Mouse (Mus musculus): ENCODE results near the gene Pakap. TPM values are rescaled to one million over a fixed set of nuclear protein-coding genes. Genes with fewer than 3 reads are reported as not detected.

The Pakap gene
- polyA plus RNA-seq, 1 experiment = 0.22 TPM

DNA sequence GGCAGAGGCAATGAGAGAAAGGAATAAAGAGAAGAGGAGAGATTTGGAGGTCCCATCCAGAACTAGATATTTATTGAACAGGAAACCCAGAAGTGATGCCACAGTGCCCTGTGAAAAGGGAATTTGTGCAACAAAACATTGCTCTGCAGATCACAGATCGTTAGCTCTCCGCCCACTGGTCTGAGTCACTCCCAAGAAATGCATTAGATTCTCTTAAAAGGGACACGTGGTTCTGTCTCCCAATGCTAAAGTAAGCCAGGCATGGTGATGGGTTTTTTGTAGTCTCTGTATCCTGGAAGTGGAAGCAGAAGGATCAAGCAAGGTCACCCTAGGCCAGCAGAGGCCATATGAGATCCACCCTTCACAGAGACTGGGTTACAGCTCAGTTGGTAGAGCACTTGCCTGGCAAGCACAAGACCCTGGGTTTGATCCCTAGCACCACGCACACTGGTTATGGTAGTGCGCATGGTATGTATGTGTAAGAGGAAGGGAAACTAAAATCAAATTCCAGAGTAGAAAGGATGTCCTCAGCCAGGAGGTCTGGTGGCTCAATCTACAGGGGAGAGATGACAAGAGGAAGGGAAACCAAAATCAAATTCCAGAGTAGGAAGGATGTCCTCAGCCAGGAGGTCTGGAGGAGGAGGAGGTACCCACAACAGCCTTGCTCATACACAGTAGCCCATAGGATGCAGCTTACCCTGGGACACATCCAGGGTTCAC lies 84.4 kb downstream of the Pakap start:
- Histone ChIP-seq H3K4me1 (ENCODE audit: control insufficient read depth, insufficient read depth, insufficient read length, low read length) (no peaks in the 10 kb centered on the region), H3K27ac (ENCODE audit: insufficient read depth, low read depth, low read length) (no peak overlapping the region), H3K27me3 (ENCODE audit: control insufficient read depth, insufficient read depth, low read length) (no peaks in the 10 kb centered on the region; the same call in 1 of the 2 replicates), H3K4me3 (ENCODE audit: low read depth, low read length) (no peak overlapping the region), H3K36me3 (ENCODE audit: control insufficient read depth, insufficient read depth, low read length) (no peaks in the 10 kb centered on the region)
- WGBS = 63% methylated on average over 5 of the region's 5 CpGs
- TF ChIP-seq CTCF (IDR thresholded peaks at IDR 0.05; ENCODE audit: extremely low read depth, insufficient read length, insufficient replicate concordance, low read depth, low read length) (no peak), POLR2A (IDR thresholded peaks at IDR 0.05; ENCODE audit: low read depth, low read length) (no peak)

DNA sequence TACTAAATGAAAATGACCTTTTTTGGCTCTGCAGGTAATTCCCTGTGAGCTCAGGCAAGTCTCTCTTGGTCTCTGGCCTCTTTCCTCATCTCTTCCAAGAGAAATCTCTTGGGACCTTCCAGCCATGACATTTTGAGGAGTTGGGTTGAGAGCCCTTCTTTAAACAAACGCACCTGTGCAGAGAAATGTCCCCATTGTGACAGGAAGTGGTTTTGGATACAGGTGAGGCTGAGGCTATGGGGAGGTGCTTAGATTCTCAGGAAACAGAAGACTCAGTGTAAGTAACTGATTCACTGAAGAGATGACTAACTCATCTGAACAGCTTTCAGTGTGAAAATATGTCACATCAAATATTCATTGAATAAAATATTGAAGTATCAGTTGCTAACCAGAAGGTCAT lies 88.0 kb downstream of the Pakap start:
- no peaks in the 10 kb centered on the region; the same call in 1 of the 2 replicates for H3K27me3 ChIP-seq (ENCODE audit: control insufficient read depth, insufficient read depth, low read length)
- H3K27ac ChIP-seq (ENCODE audit: insufficient read depth, low read depth, low read length) = no peak overlapping the region
- H3K36me3 ChIP-seq (ENCODE audit: control insufficient read depth, insufficient read depth, low read length) = no peaks in the 10 kb centered on the region
- no peak overlapping the region for H3K4me3 ChIP-seq (ENCODE audit: low read depth, low read length)
- WGBS = 57% methylated on average over 1 of the region's 1 CpGs
- TF ChIP-seq CTCF (IDR thresholded peaks at IDR 0.05; ENCODE audit: extremely low read depth, insufficient read length, insufficient replicate concordance, low read depth, low read length) (no peak), POLR2A (IDR thresholded peaks at IDR 0.05; ENCODE audit: low read depth, low read length) (no peak)
- no peaks in the 10 kb centered on the region for H3K4me1 ChIP-seq (ENCODE audit: control insufficient read depth, insufficient read depth, insufficient read length, low read length)

DNA sequence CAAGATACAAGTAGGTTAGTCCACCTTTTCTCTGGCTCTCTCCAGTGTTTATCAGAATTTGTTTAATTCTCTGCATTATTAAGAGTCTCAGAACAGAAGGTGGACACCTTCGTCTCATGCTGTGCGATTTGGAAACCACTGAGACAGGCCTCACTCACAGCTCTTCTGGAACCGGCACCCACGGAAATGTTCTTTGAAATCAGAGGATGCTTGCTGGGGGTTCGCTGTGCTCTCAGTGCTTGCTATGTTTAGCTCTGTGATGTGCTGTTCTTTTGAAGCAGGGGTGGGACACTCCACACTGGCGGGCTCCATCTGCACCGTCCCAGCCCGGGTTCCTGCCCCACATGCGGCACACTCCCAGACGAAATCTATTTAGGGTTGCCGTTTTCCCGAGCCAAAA lies 88.4 kb downstream of the Pakap start:
- TF ChIP-seq CTCF (IDR thresholded peaks at IDR 0.05; ENCODE audit: extremely low read depth, insufficient read length, insufficient replicate concordance, low read depth, low read length) (no peak), POLR2A (IDR thresholded peaks at IDR 0.05; ENCODE audit: low read depth, low read length) (no peak)
- no peaks in the 10 kb centered on the region for H3K4me1 ChIP-seq (ENCODE audit: control insufficient read depth, insufficient read depth, insufficient read length, low read length)
- WGBS = 94% methylated on average over 12 of the region's 12 CpGs
- no peaks in the 10 kb centered on the region; the same call in 1 of the 2 replicates for H3K27me3 ChIP-seq (ENCODE audit: control insufficient read depth, insufficient read depth, low read length)
- H3K36me3 ChIP-seq (ENCODE audit: control insufficient read depth, insufficient read depth, low read length) = no peaks in the 10 kb centered on the region
- no peak overlapping the region for H3K4me3 ChIP-seq (ENCODE audit: low read depth, low read length)
- H3K27ac ChIP-seq (ENCODE audit: insufficient read depth, low read depth, low read length) = no peak overlapping the region

DNA sequence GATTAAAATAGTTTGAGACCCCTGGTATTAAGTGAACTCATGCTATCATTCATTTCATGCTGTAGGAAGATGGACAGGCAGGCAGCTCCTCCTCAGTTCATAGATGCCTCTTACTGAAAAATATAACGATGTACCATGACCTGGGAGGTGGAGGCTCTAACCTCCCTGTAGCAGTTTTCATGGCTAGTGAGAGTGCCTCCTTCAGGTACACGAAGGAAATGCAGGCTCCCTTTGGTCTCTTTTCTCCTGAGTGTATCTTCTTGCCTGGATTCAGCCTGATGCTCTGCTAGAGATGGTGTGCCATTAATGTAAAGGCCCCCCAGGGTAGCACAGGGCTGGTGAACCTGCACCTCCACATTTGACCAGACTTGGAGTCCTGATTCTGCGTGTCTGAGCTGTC lies 88.9 kb downstream of the Pakap start:
- WGBS = 85% methylated on average over 3 of the region's 3 CpGs
- H3K27me3 ChIP-seq (ENCODE audit: control insufficient read depth, insufficient read depth, low read length) = no peaks in the 10 kb centered on the region; the same call in 1 of the 2 replicates
- no peak overlapping the region for H3K4me3 ChIP-seq (ENCODE audit: low read depth, low read length)
- H3K36me3 ChIP-seq (ENCODE audit: control insufficient read depth, insufficient read depth, low read length) = no peaks in the 10 kb centered on the region
- no peaks in the 10 kb centered on the region for H3K4me1 ChIP-seq (ENCODE audit: control insufficient read depth, insufficient read depth, insufficient read length, low read length)
- TF ChIP-seq POLR2A (IDR thresholded peaks at IDR 0.05; ENCODE audit: low read depth, low read length) (no peak), CTCF (IDR thresholded peaks at IDR 0.05; ENCODE audit: extremely low read depth, insufficient read length, insufficient replicate concordance, low read depth, low read length) (no peak)
- H3K27ac ChIP-seq (ENCODE audit: insufficient read depth, low read depth, low read length) = no peak overlapping the region

DNA sequence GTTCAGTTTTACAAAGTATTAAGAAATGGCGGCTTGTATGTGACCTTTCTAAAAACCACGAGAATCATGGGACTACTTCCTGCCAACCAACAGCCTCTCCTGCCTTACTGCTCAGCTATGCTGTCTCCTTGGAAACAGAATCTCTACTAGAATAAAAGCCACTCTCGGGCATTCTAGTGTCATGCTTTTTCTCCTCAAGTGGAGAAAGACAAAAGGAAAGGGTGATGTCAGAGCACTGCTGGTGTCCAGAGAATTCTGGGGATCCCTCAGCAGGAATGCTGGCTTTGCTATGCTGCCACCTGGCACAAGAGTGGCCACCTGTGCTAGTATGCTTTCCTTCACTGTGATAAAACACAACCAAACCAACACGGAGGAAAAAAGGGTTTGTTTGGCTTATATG lies 92.5 kb downstream of the Pakap start:
- TF ChIP-seq POLR2A (IDR thresholded peaks at IDR 0.05; ENCODE audit: low read depth, low read length) (no peak), CTCF (IDR thresholded peaks at IDR 0.05; ENCODE audit: extremely low read depth, insufficient read length, insufficient replicate concordance, low read depth, low read length) (no peak)
- 30% methylated on average over 4 of the region's 4 CpGs for WGBS
- Histone ChIP-seq H3K27ac (ENCODE audit: insufficient read depth, low read depth, low read length) (no peak overlapping the region), H3K4me3 (ENCODE audit: low read depth, low read length) (no peak overlapping the region), H3K27me3 (ENCODE audit: control insufficient read depth, insufficient read depth, low read length) (no peaks in the 10 kb centered on the region), H3K4me1 (ENCODE audit: control insufficient read depth, insufficient read depth, insufficient read length, low read length) (no peaks in the 10 kb centered on the region), H3K36me3 (ENCODE audit: control insufficient read depth, insufficient read depth, low read length) (no peaks in the 10 kb centered on the region)

DNA sequence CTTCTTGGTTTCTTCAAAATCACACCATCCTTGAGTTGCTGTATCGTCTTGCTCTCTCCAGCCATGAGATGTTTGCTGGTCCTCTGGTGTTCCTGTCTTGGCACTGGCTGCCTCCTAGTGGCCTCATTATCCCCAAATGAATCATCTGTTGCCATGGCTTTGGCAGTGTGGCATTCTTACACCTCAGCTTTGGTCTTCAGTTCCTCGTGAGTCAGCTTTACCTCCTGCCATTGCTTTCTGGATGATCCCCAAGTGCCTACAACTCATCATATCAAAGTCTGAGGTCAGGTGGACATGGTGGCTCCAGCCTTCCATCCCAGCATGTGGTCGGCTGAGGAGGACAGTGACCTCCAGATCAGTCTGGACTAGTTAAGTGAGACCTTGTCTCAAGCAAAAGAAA lies 98.1 kb downstream of the Pakap start:
- WGBS = 65% methylated on average over 3 of the region's 3 CpGs
- no peaks in the 10 kb centered on the region for H3K4me1 ChIP-seq (ENCODE audit: control insufficient read depth, insufficient read depth, insufficient read length, low read length)
- no peaks in the 10 kb centered on the region for H3K27me3 ChIP-seq (ENCODE audit: control insufficient read depth, insufficient read depth, low read length)
- TF ChIP-seq CTCF (IDR thresholded peaks at IDR 0.05; ENCODE audit: extremely low read depth, insufficient read length, insufficient replicate concordance, low read depth, low read length) = no peak
- TF ChIP-seq POLR2A (IDR thresholded peaks at IDR 0.05; ENCODE audit: low read depth, low read length) = no peak
- H3K36me3 ChIP-seq (ENCODE audit: control insufficient read depth, insufficient read depth, low read length) = no peaks in the 10 kb centered on the region
- H3K4me3 ChIP-seq (ENCODE audit: low read depth, low read length) = no peak overlapping the region
- no peak overlapping the region for H3K27ac ChIP-seq (ENCODE audit: insufficient read depth, low read depth, low read length)

DNA sequence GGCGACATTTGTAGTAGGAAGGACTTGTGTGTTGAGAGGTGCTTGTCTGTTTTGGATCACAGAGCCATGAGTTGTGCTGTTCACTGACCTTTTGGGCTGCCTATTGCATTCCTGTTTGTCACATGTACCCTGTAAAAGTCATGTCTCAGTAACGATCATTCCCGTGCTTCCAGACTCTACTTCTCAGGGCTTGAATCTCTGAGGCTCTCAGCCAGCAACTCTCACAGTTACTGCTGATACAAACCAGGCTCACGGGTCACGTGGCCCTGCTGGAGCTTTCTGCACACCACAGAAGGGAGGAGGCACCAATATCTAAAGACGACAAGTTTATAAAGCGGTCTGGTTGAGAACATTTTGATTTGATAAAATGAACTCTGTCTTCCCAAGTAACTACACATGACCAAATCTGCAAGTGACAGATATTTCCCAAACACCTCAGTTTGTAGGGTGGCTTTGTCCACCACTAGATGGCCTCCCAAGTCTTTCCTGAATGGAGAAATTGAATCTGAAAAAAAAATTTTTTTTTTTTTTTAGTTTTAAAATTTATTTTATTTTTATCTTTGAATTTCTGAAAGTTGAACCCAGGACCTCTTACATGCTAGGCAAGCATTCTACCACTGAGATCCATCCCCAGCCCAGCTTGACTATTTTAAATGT lies 103.0 kb downstream of the Pakap start:
- Histone ChIP-seq H3K27ac (ENCODE audit: insufficient read depth, low read depth, low read length) (no peak overlapping the region), H3K4me3 (ENCODE audit: low read depth, low read length) (no peak overlapping the region), H3K4me1 (ENCODE audit: control insufficient read depth, insufficient read depth, insufficient read length, low read length) (peaks cover 7% of the 10 kb centered on the region), H3K36me3 (ENCODE audit: control insufficient read depth, insufficient read depth, low read length) (no peaks in the 10 kb centered on the region), H3K27me3 (ENCODE audit: control insufficient read depth, insufficient read depth, low read length) (no peaks in the 10 kb centered on the region)
- WGBS = 60% methylated on average over 7 of the region's 7 CpGs
- TF ChIP-seq POLR2A (IDR thresholded peaks at IDR 0.05; ENCODE audit: low read depth, low read length) (no peak), CTCF (IDR thresholded peaks at IDR 0.05; ENCODE audit: extremely low read depth, insufficient read length, insufficient replicate concordance, low read depth, low read length) (no peak)

All from small intestine, adult 2 months (tissue).